Mouse (Mus musculus): ENCODE results near the gene Ssu2. TPM values are rescaled to one million over a fixed set of nuclear protein-coding genes. Genes with fewer than 3 reads are reported as not detected.

Ssu2 gene
- polyA plus RNA-seq, 1 experiment from 2014 or later, result 2.7 TPM

- H3K27me3 ChIP-seq (replicated peaks), result no peaks in the 10 kb centered on the region
- H3K4me1 ChIP-seq, result no peaks in the 10 kb centered on the region
- no peak overlapping the region for H3K4me2 ChIP-seq
- ATAC-seq (ENCODE audit: insufficient read depth, low FRiP score, low read depth), result no peak; the same call in 1 of the 2 replicates
- WGBS, result 66% methylated on average over 8 of the region's 8 CpGs
- no peaks in the 10 kb centered on the region for H3K9me3 ChIP-seq
- no peaks in the 10 kb centered on the region for H3K36me3 ChIP-seq
- no peak overlapping the region for H3K4me3 ChIP-seq (replicated peaks)
- H3K27ac ChIP-seq, result no peak overlapping the region
- no peak overlapping the region for H3K9ac ChIP-seq
Observed at GRCm38 (mm10) chr6:112382990-112383685, 4.7 kb downstream of the Ssu2 start.

- Histone ChIP-seq H3K27me3 (replicated peaks) (no peaks in the 10 kb centered on the region), H3K9ac (no peak overlapping the region), H3K36me3 (no peaks in the 10 kb centered on the region), H3K4me1 (no peaks in the 10 kb centered on the region), H3K4me3 (replicated peaks) (no peak overlapping the region), H3K9me3 (no peaks in the 10 kb centered on the region), H3K4me2 (no peak overlapping the region), H3K27ac (no peak overlapping the region)
- 88% methylated on average over 9 of the region's 9 CpGs for WGBS
- no peak for ATAC-seq (ENCODE audit: insufficient read depth, low FRiP score, low read depth)
Observed at GRCm38 (mm10) chr6:112379054-112379453, 8.8 kb downstream of the Ssu2 start.

GRCm38 (mm10) chr6:112375661-112376392 lies 12.0 kb downstream of the Ssu2 start:
- Histone ChIP-seq H3K4me1 (no peaks in the 10 kb centered on the region), H3K4me3 (replicated peaks) (no peak overlapping the region), H3K9me3 (no peaks in the 10 kb centered on the region), H3K27ac (no peak overlapping the region), H3K4me2 (no peak overlapping the region), H3K9ac (no peak overlapping the region), H3K36me3 (no peaks in the 10 kb centered on the region), H3K27me3 (replicated peaks) (no peaks in the 10 kb centered on the region)
- no peak for ATAC-seq (ENCODE audit: insufficient read depth, low FRiP score, low read depth)
- WGBS, result 57% methylated on average over 12 of the region's 13 CpGs

DNA sequence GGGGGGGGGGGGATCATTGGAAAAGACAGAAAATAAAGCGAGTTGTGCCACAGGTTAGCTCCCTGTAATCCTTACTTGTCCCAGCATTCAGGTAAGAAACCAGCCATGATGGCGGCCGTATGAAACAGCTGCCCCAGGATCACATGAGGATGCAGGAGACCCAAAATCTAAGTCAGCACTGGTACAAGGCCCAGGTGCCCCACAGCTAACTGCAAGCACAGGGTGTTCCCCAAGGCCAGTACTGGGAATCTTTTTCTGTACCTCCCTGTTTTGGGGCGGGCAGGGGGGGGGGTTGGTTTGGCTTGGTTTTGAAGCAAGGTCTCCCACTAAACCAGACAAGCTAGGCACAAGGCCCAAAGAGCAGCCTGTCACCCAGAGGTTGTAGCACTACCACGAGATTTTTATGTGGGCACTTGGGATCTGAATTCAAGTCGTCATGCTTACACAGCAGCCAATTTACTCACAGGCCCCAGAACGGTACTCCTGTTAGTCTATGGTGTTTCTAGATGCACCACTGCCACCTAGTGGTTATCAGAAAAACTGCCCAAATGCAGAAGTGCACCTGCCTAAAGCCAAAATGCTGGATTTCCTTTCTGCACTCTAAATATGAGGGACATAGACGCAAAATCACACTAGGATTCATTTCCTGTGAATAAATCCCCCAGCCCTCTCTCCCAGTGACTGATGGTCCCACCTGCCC lies 13.8 kb downstream of the Ssu2 start:
- 39% methylated on average over 8 of the region's 8 CpGs for WGBS
- Histone ChIP-seq H3K4me3 (replicated peaks) (no peak overlapping the region), H3K4me2 (no peak overlapping the region), H3K9ac (no peak overlapping the region), H3K4me1 (no peaks in the 10 kb centered on the region), H3K36me3 (no peaks in the 10 kb centered on the region), H3K27ac (no peak overlapping the region), H3K27me3 (replicated peaks) (no peaks in the 10 kb centered on the region), H3K9me3 (no peaks in the 10 kb centered on the region)
- no peak for ATAC-seq (ENCODE audit: insufficient read depth, low FRiP score, low read depth)

- WGBS, result 79% methylated on average over 10 of the region's 10 CpGs
Observed at GRCm38 (mm10) chr6:112365294-112365693, 22.5 kb downstream of the Ssu2 start.

DNA sequence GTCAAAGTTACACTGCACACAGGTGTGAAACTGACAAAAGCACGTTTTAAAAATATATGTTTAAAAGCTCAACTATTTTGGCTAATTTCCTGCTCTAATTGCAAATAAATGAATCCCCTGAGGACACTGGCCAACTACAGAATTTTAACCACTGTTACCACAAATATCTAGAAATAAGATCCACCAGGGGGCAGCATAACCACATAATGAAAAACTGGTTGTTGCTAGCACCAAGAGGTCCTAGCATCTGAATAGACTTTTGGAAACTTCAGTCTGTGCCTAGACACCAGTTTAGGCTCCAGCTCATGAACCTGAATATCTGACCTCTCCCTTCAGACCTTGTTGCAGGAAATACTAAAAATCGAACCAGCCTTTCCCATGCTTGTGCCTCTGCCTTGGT lies 23.2 kb downstream of the Ssu2 start:
- 45% methylated on average over 2 of the region's 2 CpGs for WGBS
- H3K36me3 ChIP-seq, result no peaks in the 10 kb centered on the region
- H3K4me3 ChIP-seq (replicated peaks), result no peak overlapping the region
- H3K27ac ChIP-seq, result no peak overlapping the region
- H3K9ac ChIP-seq, result no peak overlapping the region
- H3K4me2 ChIP-seq, result no peak overlapping the region
- H3K27me3 ChIP-seq (replicated peaks), result no peaks in the 10 kb centered on the region
- ATAC-seq (ENCODE audit: insufficient read depth, low FRiP score, low read depth), result no peak
- H3K9me3 ChIP-seq, result no peaks in the 10 kb centered on the region
- no peaks in the 10 kb centered on the region for H3K4me1 ChIP-seq

More at GRCm38 (mm10) chr6:112365294-112365693, 22.5 kb downstream of the Ssu2 start:
- Histone ChIP-seq H3K4me3 (replicated peaks) (no peak overlapping the region), H3K4me1 (no peaks in the 10 kb centered on the region), H3K36me3 (no peaks in the 10 kb centered on the region), H3K27me3 (replicated peaks) (no peaks in the 10 kb centered on the region), H3K4me2 (no peak overlapping the region), H3K27ac (no peak overlapping the region), H3K9ac (no peak overlapping the region), H3K9me3 (no peaks in the 10 kb centered on the region)
- ATAC-seq (ENCODE audit: insufficient read depth, low FRiP score, low read depth), result no peak

- Histone ChIP-seq H3K27ac (no peak overlapping the region), H3K36me3 (no peaks in the 10 kb centered on the region), H3K27me3 (replicated peaks) (no peaks in the 10 kb centered on the region), H3K4me2 (no peak overlapping the region), H3K4me1 (no peaks in the 10 kb centered on the region), H3K9ac (no peak overlapping the region), H3K9me3 (no peaks in the 10 kb centered on the region), H3K4me3 (replicated peaks) (no peak overlapping the region)
- WGBS, result 29% methylated on average over 6 of the region's 6 CpGs
- ATAC-seq (ENCODE audit: insufficient read depth, low FRiP score, low read depth), result no peak
Observed at GRCm38 (mm10) chr6:112362349-112362958, 25.4 kb downstream of the Ssu2 start.

- Histone ChIP-seq H3K4me1 (no peaks in the 10 kb centered on the region), H3K36me3 (no peaks in the 10 kb centered on the region), H3K9ac (no peak overlapping the region), H3K27ac (no peak overlapping the region), H3K27me3 (replicated peaks) (no peaks in the 10 kb centered on the region), H3K4me2 (no peak overlapping the region), H3K4me3 (replicated peaks) (no peak overlapping the region), H3K9me3 (no peaks in the 10 kb centered on the region)
- no peak for ATAC-seq (ENCODE audit: insufficient read depth, low FRiP score, low read depth)
- WGBS, result 77% methylated on average over 8 of the region's 8 CpGs
Observed at GRCm38 (mm10) chr6:112360676-112361075, 27.1 kb downstream of the Ssu2 start.

DNA sequence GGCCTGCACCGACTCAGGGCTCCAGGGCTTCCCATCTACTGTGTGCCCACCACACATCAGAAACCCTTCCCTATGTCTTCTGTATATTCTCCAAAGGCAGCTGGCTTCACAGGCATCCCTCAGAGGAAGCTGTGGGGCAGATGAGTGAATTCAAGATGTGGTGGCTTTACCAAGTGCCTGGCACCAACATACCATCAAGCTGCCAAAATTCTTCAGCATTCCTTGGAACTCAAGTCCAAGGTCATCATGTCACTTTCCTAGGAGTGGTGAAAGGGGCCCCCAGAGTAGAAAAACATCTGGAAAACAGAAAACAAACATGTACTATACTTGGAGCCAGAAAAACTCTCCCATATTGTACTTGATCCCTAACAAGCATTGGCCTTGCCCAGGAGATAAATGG lies 28.5 kb downstream of the Ssu2 start:
- Histone ChIP-seq H3K36me3 (no peaks in the 10 kb centered on the region), H3K27me3 (replicated peaks) (no peaks in the 10 kb centered on the region), H3K27ac (no peak overlapping the region), H3K4me2 (no peak overlapping the region), H3K9me3 (no peaks in the 10 kb centered on the region), H3K4me1 (no peaks in the 10 kb centered on the region), H3K4me3 (replicated peaks) (no peak overlapping the region), H3K9ac (no peak overlapping the region)
- 83% methylated on average over 1 of the region's 1 CpGs for WGBS
- no peak for ATAC-seq (ENCODE audit: insufficient read depth, low FRiP score, low read depth)

GRCm38 (mm10) chr6:112350452-112350851 lies 37.4 kb downstream of the Ssu2 start:
- Histone ChIP-seq H3K4me2 (no peak overlapping the region), H3K9ac (no peak overlapping the region), H3K27me3 (replicated peaks) (no peaks in the 10 kb centered on the region), H3K36me3 (no peaks in the 10 kb centered on the region), H3K9me3 (no peaks in the 10 kb centered on the region), H3K4me1 (no peaks in the 10 kb centered on the region), H3K4me3 (replicated peaks) (no peak overlapping the region), H3K27ac (no peak overlapping the region)
- no peak for ATAC-seq (ENCODE audit: insufficient read depth, low FRiP score, low read depth)
- WGBS, result 93% methylated on average over 4 of the region's 4 CpGs

DNA sequence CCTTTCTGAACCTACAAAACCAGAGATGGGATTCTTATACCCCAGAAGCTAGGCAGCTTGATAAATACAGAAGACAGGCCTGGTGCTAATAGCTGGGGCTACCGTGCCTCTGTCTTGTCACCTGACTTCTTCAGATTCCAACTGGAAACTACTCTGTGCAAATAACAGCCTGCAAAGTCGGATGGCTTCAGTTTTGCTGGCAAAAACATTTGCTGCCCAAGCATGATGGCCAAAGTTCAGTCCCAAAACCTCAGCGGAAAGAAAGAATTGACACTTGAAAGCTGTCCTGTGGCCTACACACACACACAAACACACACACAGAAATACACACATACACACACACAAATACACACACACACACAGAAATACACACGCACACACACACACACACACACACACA lies 48.8 kb downstream of the Ssu2 start:
- Histone ChIP-seq H3K4me2 (no peak overlapping the region), H3K27me3 (replicated peaks) (no peaks in the 10 kb centered on the region), H3K9ac (no peak overlapping the region), H3K36me3 (no peaks in the 10 kb centered on the region), H3K4me3 (replicated peaks) (no peak overlapping the region), H3K27ac (no peak overlapping the region), H3K4me1 (no peaks in the 10 kb centered on the region), H3K9me3 (no peaks in the 10 kb centered on the region)
- no peak for ATAC-seq (ENCODE audit: insufficient read depth, low FRiP score, low read depth)
- 79% methylated on average over 4 of the region's 4 CpGs for WGBS

DNA sequence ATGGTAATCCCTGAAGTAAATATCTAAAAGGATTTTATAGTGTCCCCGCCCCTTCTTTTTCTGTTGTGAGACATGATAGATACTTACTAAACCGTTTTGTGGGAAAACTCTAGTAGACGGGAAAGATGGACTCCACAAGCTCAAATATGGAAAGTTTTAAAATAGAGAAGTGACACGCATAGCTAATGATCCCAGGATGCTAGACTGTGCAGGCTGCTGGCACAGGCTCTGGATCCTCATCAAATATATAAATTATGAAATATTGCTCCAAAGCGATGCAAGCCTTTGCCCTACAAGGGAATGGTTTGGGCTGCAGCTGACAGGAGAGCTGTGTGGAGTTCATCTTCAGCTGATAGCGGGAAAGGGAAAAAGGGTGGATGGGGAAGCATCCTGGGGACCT lies 50.2 kb downstream of the Ssu2 start:
- H3K9ac ChIP-seq, result no peak overlapping the region
- no peak overlapping the region for H3K4me3 ChIP-seq (replicated peaks)
- H3K36me3 ChIP-seq, result no peaks in the 10 kb centered on the region
- H3K4me1 ChIP-seq, result no peaks in the 10 kb centered on the region
- H3K27me3 ChIP-seq (replicated peaks), result no peaks in the 10 kb centered on the region
- 61% methylated on average over 6 of the region's 6 CpGs for WGBS
- H3K4me2 ChIP-seq, result no peak overlapping the region
- H3K27ac ChIP-seq, result no peak overlapping the region
- H3K9me3 ChIP-seq, result no peaks in the 10 kb centered on the region
- ATAC-seq (ENCODE audit: insufficient read depth, low FRiP score, low read depth), result no peak
